Mouse (Mus musculus): ENCODE data around the gene Adam17. TPM values are rescaled to one million over a fixed set of nuclear protein-coding genes. Genes with fewer than 3 reads are reported as not detected.
A peak's percentile ranks its signal among the peaks of the same experiment; 100 is the strongest.

Gene Adam17
- polyA plus RNA-seq, 1 experiment from 2014 or later = 22.4 TPM

DNA sequence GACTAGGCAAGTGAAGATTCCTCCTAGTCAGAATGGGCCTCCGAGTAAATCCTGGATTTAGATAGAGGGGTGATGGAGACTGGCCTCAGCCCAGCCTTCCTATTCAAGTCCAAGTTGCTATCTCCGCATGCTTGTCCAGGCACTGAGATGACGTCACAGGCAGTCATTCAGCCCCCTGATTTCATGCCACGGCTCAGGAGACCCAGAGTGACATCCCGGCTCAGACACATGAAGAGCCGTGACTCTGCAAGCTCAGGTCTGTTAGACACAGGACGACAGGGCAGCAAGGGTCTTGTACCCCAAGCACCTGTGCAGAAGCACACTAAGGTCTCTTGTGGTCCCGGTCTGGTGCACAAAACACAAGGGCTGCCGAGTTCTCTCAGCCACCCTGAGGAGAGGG is 50.6 kb downstream of the Adam17 start:
- no peak for ATAC-seq (ENCODE audit: low FRiP score, low TSS enrichment)
- Histone ChIP-seq H3K4me3 (replicated peaks; ENCODE audit: low read depth, low read length) (no peak overlapping the region), H3K27ac (replicated peaks; ENCODE audit: low read depth, low read length) (no peak overlapping the region), H3K4me1 (ENCODE audit: control insufficient read depth, insufficient read depth, low read length) (no peaks in the 10 kb centered on the region), H3K4me2 (ENCODE audit: low read length) (no peak overlapping the region), H3K9ac (replicated peaks; ENCODE audit: low read length) (no peak overlapping the region), H3K9me3 (ENCODE audit: control insufficient read depth, low read length) (no peaks in the 10 kb centered on the region), H3K27me3 (ENCODE audit: control insufficient read depth, insufficient read depth, low read length) (no peaks in the 10 kb centered on the region), H3K36me3 (ENCODE audit: control insufficient read depth, insufficient read depth, low read length) (peaks cover 63% of the 10 kb centered on the region)
- 84% methylated on average over 9 of the region's 9 CpGs for WGBS
- DNase-seq = no peak

DNA sequence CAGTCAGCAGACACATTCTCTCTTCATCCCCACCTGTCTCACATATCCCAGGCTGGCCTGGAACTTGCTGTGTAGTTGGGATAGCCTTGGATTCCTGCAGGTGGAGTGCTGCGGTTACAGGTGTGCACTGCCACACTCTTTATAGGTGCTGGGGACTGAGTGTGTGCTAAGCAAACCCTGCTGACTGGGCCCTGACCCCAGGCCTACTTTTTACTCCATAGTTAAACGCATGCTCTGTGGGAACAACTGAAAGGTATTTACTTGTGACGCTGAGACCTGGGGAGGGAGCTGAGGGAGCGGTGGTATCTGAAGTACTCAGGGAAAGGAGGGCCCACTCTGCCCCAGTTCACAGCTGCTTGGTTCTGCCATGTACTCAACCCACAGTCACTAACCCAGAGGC is 51.1 kb downstream of the Adam17 start:
- no peak overlapping the region for H3K9ac ChIP-seq (replicated peaks; ENCODE audit: low read length)
- H3K4me2 ChIP-seq (ENCODE audit: low read length) = no peak overlapping the region
- H3K4me1 ChIP-seq (ENCODE audit: control insufficient read depth, insufficient read depth, low read length) = no peaks in the 10 kb centered on the region
- WGBS = 90% methylated on average over 4 of the region's 4 CpGs
- no peaks in the 10 kb centered on the region for H3K9me3 ChIP-seq (ENCODE audit: control insufficient read depth, low read length)
- DNase-seq (no peak), ATAC-seq (ENCODE audit: low FRiP score, low TSS enrichment) (no peak)
- no peaks in the 10 kb centered on the region for H3K27me3 ChIP-seq (ENCODE audit: control insufficient read depth, insufficient read depth, low read length)
- peaks cover 58% of the 10 kb centered on the region for H3K36me3 ChIP-seq (ENCODE audit: control insufficient read depth, insufficient read depth, low read length)
- H3K4me3 ChIP-seq (replicated peaks; ENCODE audit: low read depth, low read length) = no peak overlapping the region
- no peak overlapping the region for H3K27ac ChIP-seq (replicated peaks; ENCODE audit: low read depth, low read length)

DNA sequence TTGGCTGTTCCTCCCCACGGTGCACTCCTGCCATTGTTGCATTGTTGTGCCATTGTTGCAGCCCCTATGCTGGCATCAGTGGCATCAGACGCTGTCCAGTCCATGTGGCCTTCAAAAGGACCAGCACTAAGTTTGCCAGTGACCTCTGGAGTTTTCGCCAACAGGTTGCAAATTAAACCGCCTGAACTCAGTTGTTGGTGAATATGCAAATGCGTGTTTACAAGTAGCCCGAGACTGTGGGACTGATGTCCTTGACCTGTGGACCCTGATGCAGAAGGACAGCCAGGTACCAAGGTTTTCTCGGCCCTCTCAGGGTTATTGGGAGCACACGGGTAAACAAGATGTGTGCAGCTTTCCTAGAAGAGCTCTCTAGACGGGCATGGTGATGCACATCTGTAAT is 52.3 kb downstream of the Adam17 start:
- Histone ChIP-seq H3K9ac (replicated peaks; ENCODE audit: low read length) (no peak overlapping the region), H3K27ac (replicated peaks; ENCODE audit: low read depth, low read length) (no peak overlapping the region), H3K4me3 (replicated peaks; ENCODE audit: low read depth, low read length) (no peak overlapping the region), H3K9me3 (ENCODE audit: control insufficient read depth, low read length) (no peaks in the 10 kb centered on the region), H3K36me3 (ENCODE audit: control insufficient read depth, insufficient read depth, low read length) (peaks cover 47% of the 10 kb centered on the region), H3K4me2 (ENCODE audit: low read length) (no peak overlapping the region), H3K27me3 (ENCODE audit: control insufficient read depth, insufficient read depth, low read length) (no peaks in the 10 kb centered on the region), H3K4me1 (ENCODE audit: control insufficient read depth, insufficient read depth, low read length) (0 out of 2 replicates have a peak, but pooled peaks cover 4% of the 10 kb centered on the region)
- WGBS = 85% methylated on average over 9 of the region's 9 CpGs
- ATAC-seq (ENCODE audit: low FRiP score, low TSS enrichment) (no peak), DNase-seq (no peak)

DNA sequence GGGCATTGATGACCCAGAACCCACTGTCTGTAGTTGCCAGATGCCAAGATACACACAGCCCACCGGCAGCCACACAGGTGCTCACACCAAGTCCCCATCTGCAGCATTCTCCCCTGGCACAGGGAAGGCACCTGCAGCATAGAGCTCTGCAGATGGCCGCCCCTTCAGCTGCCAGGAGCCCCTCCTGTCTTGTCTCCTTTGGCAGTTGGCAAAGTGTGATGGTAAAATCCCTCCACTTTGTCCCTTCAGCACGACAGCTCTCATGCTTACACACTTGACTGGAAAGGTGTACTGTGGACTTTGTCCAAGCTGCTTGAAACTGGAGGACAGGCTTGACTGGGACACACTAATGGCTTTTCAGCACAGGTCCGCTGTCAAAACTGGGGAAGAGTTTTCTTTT is 53.1 kb downstream of the Adam17 start:
- DNase-seq = no peak
- 91% methylated on average over 4 of the region's 4 CpGs for WGBS
- no peak overlapping the region for H3K27ac ChIP-seq (replicated peaks; ENCODE audit: low read depth, low read length)
- 0 out of 2 replicates have a peak, but pooled peaks cover 4% of the 10 kb centered on the region for H3K4me1 ChIP-seq (ENCODE audit: control insufficient read depth, insufficient read depth, low read length)
- no peak overlapping the region for H3K4me2 ChIP-seq (ENCODE audit: low read length)
- no peaks in the 10 kb centered on the region for H3K9me3 ChIP-seq (ENCODE audit: control insufficient read depth, low read length)
- no peak overlapping the region for H3K9ac ChIP-seq (replicated peaks; ENCODE audit: low read length)
- H3K27me3 ChIP-seq (ENCODE audit: control insufficient read depth, insufficient read depth, low read length) = no peaks in the 10 kb centered on the region
- ATAC-seq (ENCODE audit: low FRiP score, low TSS enrichment) = no peak
- peaks cover 40% of the 10 kb centered on the region for H3K36me3 ChIP-seq (ENCODE audit: control insufficient read depth, insufficient read depth, low read length)
- no peak overlapping the region for H3K4me3 ChIP-seq (replicated peaks; ENCODE audit: low read depth, low read length)

DNA sequence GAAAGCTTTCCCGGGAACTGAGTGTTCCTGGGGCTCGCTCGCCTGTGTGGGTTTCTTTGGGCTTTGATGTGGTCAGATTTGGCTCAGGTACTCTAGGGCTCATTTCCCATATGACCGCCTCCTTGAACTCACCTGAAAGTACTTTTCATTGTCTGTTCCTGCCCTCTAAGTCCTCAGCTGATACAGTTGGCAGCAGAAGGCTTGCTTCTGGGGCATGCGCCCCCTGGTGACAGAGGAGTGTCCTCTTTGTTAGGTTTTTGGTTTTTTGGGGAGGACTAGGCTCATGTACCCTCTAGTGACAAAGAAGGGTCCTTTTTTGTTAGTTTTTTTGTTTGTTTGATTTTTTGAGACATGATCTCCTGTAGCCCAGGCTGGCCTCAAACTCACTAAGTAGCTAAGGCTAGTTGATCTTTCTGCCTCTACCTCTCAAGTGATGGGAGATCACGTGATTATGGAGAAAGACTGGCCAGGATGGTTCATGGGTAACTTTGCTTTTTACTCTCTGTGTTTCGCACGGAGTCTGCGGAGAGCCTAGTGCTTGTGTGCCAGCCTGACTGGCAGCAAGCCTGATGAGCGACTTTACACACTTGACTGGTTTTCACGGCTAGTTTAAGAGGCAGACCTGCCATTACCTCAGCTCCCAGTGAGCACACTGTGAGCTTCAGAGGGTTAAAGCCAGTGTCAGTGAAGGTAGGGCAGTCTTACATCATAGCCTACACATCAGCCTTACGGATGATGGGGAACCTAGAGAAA is 55.1 kb downstream of the Adam17 start:
- Histone ChIP-seq H3K9ac (replicated peaks; ENCODE audit: low read length) (no peak overlapping the region), H3K4me1 (ENCODE audit: control insufficient read depth, insufficient read depth, low read length) (0 out of 2 replicates have a peak, but pooled peaks cover 4% of the 10 kb centered on the region), H3K4me3 (replicated peaks; ENCODE audit: low read depth, low read length) (no peak overlapping the region), H3K27me3 (ENCODE audit: control insufficient read depth, insufficient read depth, low read length) (no peaks in the 10 kb centered on the region), H3K36me3 (ENCODE audit: control insufficient read depth, insufficient read depth, low read length) (peaks cover 43% of the 10 kb centered on the region), H3K27ac (replicated peaks; ENCODE audit: low read depth, low read length) (no peak overlapping the region), H3K9me3 (ENCODE audit: control insufficient read depth, low read length) (no peaks in the 10 kb centered on the region), H3K4me2 (ENCODE audit: low read length) (no peak overlapping the region)
- no peak for ATAC-seq (ENCODE audit: low FRiP score, low TSS enrichment)
- WGBS = 74% methylated on average over 12 of the region's 12 CpGs
- DNase-seq = peak; percentile 79

DNA sequence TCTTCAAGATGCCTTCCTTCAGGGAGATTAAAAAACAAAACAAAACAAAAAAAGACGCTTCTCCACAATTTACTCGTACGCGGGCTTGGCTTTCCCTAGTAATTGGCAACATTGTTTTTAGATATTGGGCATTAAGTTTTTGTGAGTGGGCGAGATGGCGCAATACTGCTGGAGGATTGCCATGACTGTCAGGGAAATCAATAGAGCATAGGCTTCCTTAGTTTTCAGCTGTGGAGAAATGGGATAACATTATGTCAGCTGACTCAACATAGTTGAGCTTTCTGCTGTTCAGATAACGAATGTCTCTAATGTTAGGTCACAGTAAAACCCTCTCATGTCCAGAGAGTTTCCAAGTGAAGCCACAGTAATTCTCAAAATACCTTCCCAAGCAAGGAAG is 56.6 kb downstream of the Adam17 start:
- Histone ChIP-seq H3K9ac (replicated peaks; ENCODE audit: low read length) (peak overlapping the region; percentile 72; the same call in 1 of the 2 replicates), H3K4me1 (ENCODE audit: control insufficient read depth, insufficient read depth, low read length) (0 out of 2 replicates have a peak, but pooled peaks cover 4% of the 10 kb centered on the region), H3K4me2 (ENCODE audit: low read length) (peak overlapping the region; percentile 80), H3K27me3 (ENCODE audit: control insufficient read depth, insufficient read depth, low read length) (no peaks in the 10 kb centered on the region), H3K27ac (replicated peaks; ENCODE audit: low read depth, low read length) (no peak overlapping the region), H3K4me3 (replicated peaks; ENCODE audit: low read depth, low read length) (peak overlapping the region; percentile 61), H3K9me3 (ENCODE audit: control insufficient read depth, low read length) (no peaks in the 10 kb centered on the region), H3K36me3 (ENCODE audit: control insufficient read depth, insufficient read depth, low read length) (peaks cover 44% of the 10 kb centered on the region)
- WGBS = 40% methylated on average over 7 of the region's 7 CpGs
- no peak for ATAC-seq (ENCODE audit: low FRiP score, low TSS enrichment)
- DNase-seq = peak; percentile 27

DNA sequence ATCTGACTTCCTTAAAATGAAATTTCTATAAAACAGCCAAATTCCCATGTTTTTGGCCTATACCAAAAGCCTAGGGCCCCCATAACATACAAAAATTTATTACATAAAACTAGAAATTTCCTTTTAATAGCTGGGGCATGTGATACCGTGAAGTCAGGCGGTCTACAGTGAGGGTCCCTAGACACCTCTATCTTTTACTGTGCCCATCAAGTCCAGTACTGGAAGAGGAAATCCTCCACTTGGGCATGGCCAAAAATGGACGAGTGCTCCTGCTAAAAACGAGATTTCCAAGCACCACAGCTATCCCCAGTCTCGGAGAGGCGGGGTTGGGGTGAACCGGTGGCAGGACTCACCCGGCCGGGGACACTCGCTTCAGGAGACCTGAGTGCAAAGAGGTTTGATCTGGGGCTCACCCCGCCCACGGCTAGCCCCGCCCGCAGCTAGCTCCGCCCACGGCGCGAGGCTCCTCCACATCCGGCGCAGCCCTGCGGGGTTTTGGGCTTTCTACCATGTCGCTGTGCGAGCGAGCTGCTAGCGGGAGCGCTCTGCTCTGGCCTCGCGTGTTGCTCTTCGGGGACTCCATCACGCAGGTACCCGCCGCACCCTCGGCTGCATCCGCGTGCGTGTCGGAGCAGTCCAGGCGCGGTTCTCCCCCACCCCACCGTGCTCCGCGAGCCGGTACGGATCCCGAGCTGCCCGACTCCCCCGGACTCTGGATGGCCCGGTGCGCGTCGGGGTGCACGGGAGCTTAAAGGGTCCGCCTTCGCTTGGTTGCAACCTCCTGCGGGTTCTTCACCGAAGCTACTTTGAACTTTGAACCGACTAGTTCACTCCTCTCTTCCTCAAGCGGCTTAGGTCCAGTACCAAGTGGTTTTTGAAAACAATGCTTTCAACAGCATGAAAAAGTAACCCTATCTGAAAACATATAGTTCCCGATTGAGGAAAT is 57.2 kb downstream of the Adam17 start, which contains the start of gene Iah1:
Iah1 (plus strand) TSS at position 467 of the 946 bp plus-strand sequence.
- Histone ChIP-seq H3K27me3 (ENCODE audit: control insufficient read depth, insufficient read depth, low read length) (no peaks in the 10 kb centered on the region), H3K4me1 (ENCODE audit: control insufficient read depth, insufficient read depth, low read length) (0 out of 2 replicates have a peak, but pooled peaks cover 4% of the 10 kb centered on the region), H3K27ac (replicated peaks; ENCODE audit: low read depth, low read length) (peak within 1 kb of the TSS; percentile 61; the same call in 1 of the 2 replicates), H3K4me2 (ENCODE audit: low read length) (peak within 1 kb of the TSS; percentile 80), H3K9ac (replicated peaks; ENCODE audit: low read length) (peak within 1 kb of the TSS; percentile 72), H3K9me3 (ENCODE audit: control insufficient read depth, low read length) (no peaks in the 10 kb centered on the region), H3K36me3 (ENCODE audit: control insufficient read depth, insufficient read depth, low read length) (peaks cover 47% of the 10 kb centered on the region), H3K4me3 (replicated peaks; ENCODE audit: low read depth, low read length) (peak within 1 kb of the TSS; percentile 61)
- ATAC-seq (ENCODE audit: low FRiP score, low TSS enrichment) (peak; percentile 89), DNase-seq (peak; percentile 87)
- WGBS = 2% methylated on average over 59 of the region's 59 CpGs

DNA sequence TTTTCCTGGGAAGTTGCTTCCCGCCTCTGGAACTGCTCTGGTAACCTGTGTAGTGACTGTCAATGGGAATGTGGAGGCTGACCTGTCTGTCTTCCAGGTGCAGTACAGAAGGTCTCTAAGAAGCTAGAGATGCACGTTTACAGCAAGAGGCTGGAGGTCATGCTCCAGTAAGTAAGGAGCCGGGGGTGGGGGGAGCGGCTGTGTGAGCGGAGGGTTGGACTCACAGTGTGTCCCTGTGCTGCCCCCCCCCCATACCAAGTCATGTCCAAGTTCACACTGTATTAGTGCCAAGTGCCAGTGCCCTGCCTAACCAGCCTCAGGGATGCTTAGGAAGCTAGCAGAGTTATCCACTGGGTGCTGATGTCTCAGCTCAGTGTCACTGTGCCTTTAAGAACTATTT is 61.2 kb downstream of the Adam17 start:
- ATAC-seq (ENCODE audit: low FRiP score, low TSS enrichment) = no peak
- Histone ChIP-seq H3K4me2 (ENCODE audit: low read length) (no peak overlapping the region), H3K4me3 (replicated peaks; ENCODE audit: low read depth, low read length) (no peak overlapping the region), H3K27me3 (ENCODE audit: control insufficient read depth, insufficient read depth, low read length) (no peaks in the 10 kb centered on the region), H3K36me3 (ENCODE audit: control insufficient read depth, insufficient read depth, low read length) (peaks cover 78% of the 10 kb centered on the region), H3K9me3 (ENCODE audit: control insufficient read depth, low read length) (no peaks in the 10 kb centered on the region), H3K27ac (replicated peaks; ENCODE audit: low read depth, low read length) (no peak overlapping the region), H3K9ac (replicated peaks; ENCODE audit: low read length) (no peak overlapping the region), H3K4me1 (ENCODE audit: control insufficient read depth, insufficient read depth, low read length) (0 out of 2 replicates have a peak, but pooled peaks cover 4% of the 10 kb centered on the region)
- no peak for DNase-seq
- WGBS = 92% methylated on average over 5 of the region's 5 CpGs

Measured in midbrain, embryonic 14.5 days (tissue).